Mouse (Mus musculus): ENCODE data around the gene Lypd5. TPM values are rescaled to one million over a fixed set of nuclear protein-coding genes. Genes with fewer than 3 reads are reported as not detected.
"Not testable (repeated sequence)": the region's sequence is repeated elsewhere in the genome, so short reads cannot be mapped to it uniquely, and the experiment has no call there.

Gene Lypd5
- polyA plus RNA-seq, 1 experiment = not detected

DNA sequence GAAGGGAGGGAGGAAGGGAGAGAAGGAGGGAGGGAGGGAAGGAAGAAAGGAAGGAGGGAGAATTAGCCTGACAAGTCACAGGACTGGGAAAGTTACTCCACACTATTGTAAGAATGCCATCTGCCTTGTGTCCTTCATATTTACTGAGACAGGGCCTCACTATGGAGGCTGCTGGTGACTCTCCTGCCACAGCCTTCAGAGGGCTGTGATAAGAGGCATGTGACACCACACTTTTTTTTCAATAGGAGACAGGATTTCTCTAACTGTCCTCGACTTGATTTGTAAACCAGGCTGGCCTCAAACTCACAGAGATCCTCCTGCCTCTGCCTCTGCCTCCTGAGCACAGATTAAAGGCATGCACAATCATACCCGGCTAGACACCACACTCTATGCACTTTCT, 42.7 kb downstream of the Lypd5 start:
- H3K27ac ChIP-seq (ENCODE audit: insufficient read depth, low read depth, low read length) = peak overlapping the region; percentile 86
- peak overlapping the region; percentile 37; the same call in 1 of the 2 replicates for H3K4me3 ChIP-seq (ENCODE audit: insufficient read depth, low read length)
- TF ChIP-seq CTCF (IDR thresholded peaks at IDR 0.05; ENCODE audit: low read depth, low read length) = no peak
- no peak for TF ChIP-seq POLR2A (IDR thresholded peaks at IDR 0.05; ENCODE audit: borderline replicate concordance, low read depth, low read length)
- H3K4me1 ChIP-seq (ENCODE audit: control insufficient read depth, insufficient read depth, low read length) = peaks cover 73% of the 10 kb centered on the region

DNA sequence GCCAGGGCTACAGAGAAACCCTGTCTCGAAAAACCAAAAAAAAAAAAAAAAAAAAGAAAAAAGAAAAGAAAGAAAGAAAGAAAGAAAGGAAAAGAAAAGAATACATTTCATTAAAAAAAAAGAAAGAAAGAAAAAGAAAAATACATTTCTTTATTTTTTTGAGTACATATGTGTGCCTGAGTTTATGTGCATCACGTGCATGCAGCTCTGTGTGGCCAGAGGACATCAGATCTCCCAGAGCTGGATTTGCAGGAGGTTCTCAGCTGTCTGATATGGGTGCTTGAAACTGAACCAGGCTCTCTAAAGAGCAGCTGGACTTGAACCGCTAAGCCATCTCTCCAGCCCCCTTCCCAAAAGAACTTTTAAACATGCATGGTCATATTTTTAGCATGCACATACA, 45.1 kb downstream of the Lypd5 start:
- Histone ChIP-seq H3K27ac (ENCODE audit: insufficient read depth, low read depth, low read length) (peak overlapping the region; percentile 87), H3K4me3 (ENCODE audit: insufficient read depth, low read length) (peak overlapping the region; percentile 54), H3K4me1 (ENCODE audit: control insufficient read depth, insufficient read depth, low read length) (peaks cover 57% of the 10 kb centered on the region)
- TF ChIP-seq POLR2A (IDR thresholded peaks at IDR 0.05; ENCODE audit: borderline replicate concordance, low read depth, low read length) = no peak
- no peak for TF ChIP-seq CTCF (IDR thresholded peaks at IDR 0.05; ENCODE audit: low read depth, low read length)

DNA sequence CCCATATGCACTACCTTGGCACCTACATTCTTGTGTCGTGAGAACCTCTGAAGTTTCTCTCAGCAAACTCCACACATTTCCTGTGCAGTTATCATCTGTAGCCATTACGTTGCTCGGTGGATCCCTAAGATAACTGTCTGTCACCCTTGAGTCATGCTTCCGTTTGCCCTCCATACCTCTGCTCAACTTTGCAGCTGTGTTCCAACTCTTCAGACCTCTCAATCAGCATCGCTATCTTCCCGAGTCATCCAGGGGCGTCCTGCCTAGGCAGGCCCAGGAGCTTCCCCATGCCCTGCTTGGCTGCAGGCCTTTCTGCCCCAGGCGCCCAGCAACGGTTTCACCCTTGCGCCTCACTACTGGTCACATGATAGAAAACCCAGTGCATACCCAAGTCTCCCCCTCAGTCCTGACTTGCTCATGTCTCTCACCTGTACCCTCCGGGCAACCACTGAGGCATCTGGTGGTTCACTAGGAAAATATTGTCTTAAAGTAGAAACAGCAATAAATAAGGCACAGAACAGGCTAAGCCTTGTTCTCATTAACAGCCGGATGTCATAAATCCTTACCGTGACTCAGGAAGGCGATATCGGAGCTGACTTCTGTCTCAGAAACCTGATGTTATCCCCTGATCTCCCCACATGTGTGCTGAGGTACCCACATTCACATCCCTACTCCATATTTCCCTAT, 45.6 kb downstream of the Lypd5 start:
- TF ChIP-seq POLR2A (IDR thresholded peaks at IDR 0.05; ENCODE audit: borderline replicate concordance, low read depth, low read length) = no peak
- Histone ChIP-seq H3K4me3 (ENCODE audit: insufficient read depth, low read length) (peak overlapping the region; percentile 54), H3K4me1 (ENCODE audit: control insufficient read depth, insufficient read depth, low read length) (peaks cover 55% of the 10 kb centered on the region), H3K27ac (ENCODE audit: insufficient read depth, low read depth, low read length) (peak overlapping the region; percentile 87)

DNA sequence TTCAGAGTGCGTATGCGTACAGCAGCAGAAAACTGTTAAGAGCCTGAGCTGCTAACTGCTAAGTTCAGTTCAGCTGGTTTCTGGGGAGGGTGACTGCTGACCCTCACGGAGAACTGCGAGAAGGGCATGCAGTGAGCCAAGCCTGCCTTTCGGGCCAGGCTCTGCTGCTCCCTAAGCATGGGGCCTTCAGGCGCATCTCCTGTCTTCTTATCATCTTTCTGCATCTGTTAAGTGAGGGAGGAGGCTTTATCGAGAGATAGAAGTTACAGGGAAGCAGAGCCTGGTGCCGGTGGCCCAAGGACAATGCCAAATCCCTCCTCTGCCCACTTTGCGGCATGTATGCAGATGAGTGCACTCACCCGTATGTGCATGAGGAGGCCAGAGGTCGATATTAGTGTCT, 47.8 kb downstream of the Lypd5 start:
- no peak overlapping the region for H3K27ac ChIP-seq (ENCODE audit: insufficient read depth, low read depth, low read length)
- TF ChIP-seq POLR2A (IDR thresholded peaks at IDR 0.05; ENCODE audit: borderline replicate concordance, low read depth, low read length) (no peak), CTCF (IDR thresholded peaks at IDR 0.05; ENCODE audit: low read depth, low read length) (no peak)
- no peak overlapping the region for H3K4me3 ChIP-seq (ENCODE audit: insufficient read depth, low read length)
- peaks cover 47% of the 10 kb centered on the region for H3K4me1 ChIP-seq (ENCODE audit: control insufficient read depth, insufficient read depth, low read length)

DNA sequence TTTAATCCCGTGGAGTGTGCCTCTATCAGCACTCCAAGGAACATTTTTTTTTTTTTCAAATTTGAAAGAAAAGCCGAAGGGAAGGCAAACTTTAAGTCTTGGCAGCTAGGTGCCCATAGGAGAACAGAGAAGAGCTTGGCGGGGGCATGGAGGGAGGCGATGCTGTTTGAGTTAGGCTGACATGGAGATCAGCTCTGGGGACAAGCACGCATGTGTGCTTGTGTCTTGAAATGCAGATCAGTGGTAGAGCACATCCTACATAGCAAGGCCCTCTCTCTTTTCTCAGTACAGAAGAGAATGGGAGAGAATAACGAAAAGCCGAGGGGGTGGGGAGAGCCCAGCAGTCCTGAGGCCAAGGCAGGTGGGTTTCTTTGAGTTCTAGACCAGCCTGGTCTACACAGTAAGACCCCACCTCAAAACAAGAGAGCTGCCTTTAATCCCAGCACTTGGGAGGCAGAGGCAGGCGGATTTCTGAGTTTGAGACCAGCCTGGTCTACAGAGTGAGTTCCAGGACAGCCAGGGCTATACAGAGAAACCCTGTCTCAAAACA, 49.4 kb downstream of the Lypd5 start:
- Histone ChIP-seq H3K4me3 (ENCODE audit: insufficient read depth, low read length) (peak overlapping the region; percentile 75), H3K4me1 (ENCODE audit: control insufficient read depth, insufficient read depth, low read length) (peaks cover 33% of the 10 kb centered on the region), H3K27ac (ENCODE audit: insufficient read depth, low read depth, low read length) (peak overlapping the region; percentile 90)
- TF ChIP-seq CTCF (IDR thresholded peaks at IDR 0.05; ENCODE audit: low read depth, low read length) (no peak), POLR2A (IDR thresholded peaks at IDR 0.05; ENCODE audit: borderline replicate concordance, low read depth, low read length) (no peak)

DNA sequence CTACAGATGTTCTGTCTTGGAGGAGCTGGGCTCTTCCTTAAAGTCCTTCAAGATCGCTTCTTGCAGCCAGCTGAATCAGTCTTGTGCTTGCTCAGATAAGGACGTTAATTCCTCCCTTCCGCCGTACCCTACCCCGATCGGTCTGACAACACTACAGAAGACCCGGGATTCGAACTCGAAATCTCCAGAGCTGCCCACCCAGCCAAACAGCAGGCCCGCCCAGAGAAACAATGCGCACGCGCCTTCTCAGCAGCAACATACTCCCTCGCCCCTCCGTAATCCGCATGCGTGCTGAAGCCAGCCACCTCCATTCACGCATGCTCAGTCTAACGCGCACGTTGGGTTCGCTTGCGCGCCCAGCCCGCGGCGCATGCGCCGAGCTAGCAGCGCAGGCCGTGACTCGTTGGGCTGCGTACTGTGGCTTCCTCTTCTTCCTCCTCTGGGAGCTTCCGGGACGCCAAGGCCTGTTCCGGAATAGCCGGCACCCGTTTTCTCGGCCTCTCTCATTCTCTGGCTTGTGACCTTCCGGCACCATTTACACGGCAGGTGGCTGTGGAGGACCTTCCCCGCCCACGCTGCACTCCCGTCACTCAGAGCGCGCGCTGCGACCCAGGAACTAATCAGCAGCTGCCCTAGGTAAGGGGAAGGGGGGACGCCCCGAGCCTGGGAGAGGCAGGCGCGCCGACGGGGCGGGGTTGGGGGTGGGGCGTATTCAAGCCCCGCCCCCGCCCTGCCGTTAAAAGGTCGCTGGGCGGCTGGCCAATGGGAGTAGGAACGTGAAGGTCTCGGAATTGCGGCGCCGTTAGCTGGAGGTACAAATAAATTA, 50.5 kb downstream of the Lypd5 start, which contains the start of gene Smg9:
Smg9 (plus strand) TSS at position 364 of the 826 bp plus-strand sequence.
- Histone ChIP-seq H3K4me1 (ENCODE audit: control insufficient read depth, insufficient read depth, low read length) (peaks cover 26% of the 10 kb centered on the region), H3K27ac (ENCODE audit: insufficient read depth, low read depth, low read length) (peak within 1 kb of the TSS; percentile 95), H3K4me3 (ENCODE audit: insufficient read depth, low read length) (peak within 1 kb of the TSS; percentile 75)
- TF ChIP-seq POLR2A (IDR thresholded peaks at IDR 0.05; ENCODE audit: borderline replicate concordance, low read depth, low read length) (peak; percentile 79), CTCF (IDR thresholded peaks at IDR 0.05; ENCODE audit: low read depth, low read length) (no peak)

DNA sequence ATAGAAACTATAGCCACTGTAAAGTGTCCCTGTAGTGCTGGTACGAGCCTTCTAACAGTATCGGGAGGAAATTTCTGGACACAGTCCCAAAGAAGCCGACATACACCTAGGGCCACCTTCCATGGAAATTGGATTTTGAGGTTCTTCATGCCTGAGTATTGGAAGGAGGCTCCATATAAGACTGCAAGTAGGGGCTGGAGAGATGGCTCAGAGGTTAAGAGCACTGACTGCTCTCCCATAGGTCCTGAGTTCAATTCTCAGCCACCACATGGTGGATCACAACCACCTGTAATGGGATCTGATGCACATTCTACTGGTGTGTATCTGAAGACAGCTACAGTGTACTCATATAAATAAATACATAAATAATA, 51.1 kb downstream of the Lypd5 start:
- no peak for TF ChIP-seq CTCF (IDR thresholded peaks at IDR 0.05; ENCODE audit: low read depth, low read length)
- TF ChIP-seq POLR2A (IDR thresholded peaks at IDR 0.05; ENCODE audit: borderline replicate concordance, low read depth, low read length) = no peak
- Histone ChIP-seq H3K4me1 (ENCODE audit: control insufficient read depth, insufficient read depth, low read length) (peaks cover 26% of the 10 kb centered on the region), H3K27ac (ENCODE audit: insufficient read depth, low read depth, low read length) (peak overlapping the region; percentile 64), H3K4me3 (ENCODE audit: insufficient read depth, low read length) (peak overlapping the region; percentile 65)

DNA sequence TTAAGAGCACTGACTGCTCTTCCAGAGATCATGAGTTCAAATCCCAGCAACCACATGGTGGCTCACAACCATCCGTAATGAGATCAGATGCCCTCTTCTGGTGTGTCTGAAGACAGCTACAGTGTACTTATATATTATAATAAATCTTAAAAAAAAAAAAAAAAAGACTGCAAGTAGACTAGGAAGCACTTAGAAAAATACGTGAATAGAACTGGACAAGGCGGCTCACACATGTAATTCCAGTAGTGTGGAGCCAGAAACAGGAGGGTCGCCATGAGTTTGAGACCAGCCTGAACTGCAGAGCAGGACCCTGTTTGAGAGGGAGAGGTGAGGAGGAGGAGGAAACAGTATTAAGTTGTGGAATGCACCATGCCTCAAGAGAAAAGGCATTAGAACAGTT, 51.5 kb downstream of the Lypd5 start:
- not testable (repeated sequence) for H3K27ac ChIP-seq (ENCODE audit: insufficient read depth, low read depth, low read length)
- Histone ChIP-seq H3K4me3 (ENCODE audit: insufficient read depth, low read length) (peak overlapping the region; percentile 65; the same call in 1 of the 2 replicates), H3K4me1 (ENCODE audit: control insufficient read depth, insufficient read depth, low read length) (peaks cover 22% of the 10 kb centered on the region)

DNA sequence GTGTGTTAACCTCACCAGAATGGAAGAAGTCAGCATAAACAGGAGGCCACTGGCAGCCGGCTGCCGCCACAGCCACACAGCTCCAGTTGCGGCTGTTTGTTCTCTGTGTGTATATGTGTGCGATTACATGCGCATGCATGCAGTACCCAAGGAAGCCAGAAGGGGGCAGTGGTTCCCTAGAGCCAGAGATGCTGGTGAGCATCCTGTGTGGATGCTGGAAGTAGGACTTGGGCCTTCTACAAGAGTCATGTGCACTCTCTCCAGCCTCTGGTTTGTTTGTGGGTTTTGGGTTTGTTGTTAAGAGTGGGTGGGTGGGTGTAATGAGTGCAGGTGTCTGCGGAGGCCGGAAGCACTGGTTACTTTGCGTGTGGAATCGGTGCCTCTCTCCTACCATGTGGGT, 53.9 kb downstream of the Lypd5 start:
- Histone ChIP-seq H3K4me1 (ENCODE audit: control insufficient read depth, insufficient read depth, low read length) (peaks cover 14% of the 10 kb centered on the region), H3K27ac (ENCODE audit: insufficient read depth, low read depth, low read length) (no peak overlapping the region), H3K4me3 (ENCODE audit: insufficient read depth, low read length) (no peak overlapping the region)
- no peak for TF ChIP-seq POLR2A (IDR thresholded peaks at IDR 0.05; ENCODE audit: borderline replicate concordance, low read depth, low read length)
- peak; percentile 55 for TF ChIP-seq CTCF (IDR thresholded peaks at IDR 0.05; ENCODE audit: low read depth, low read length)

Other genes with a start within 250 kb of the Lypd5 start
- gene Zfp112, start 236.9 kb upstream of the Lypd5 start, polyA plus RNA-seq (2012; ENCODE audit: insufficient read depth, insufficient read length, missing spikeins) = 0.38 and 1.2 TPM in 2 replicates
- 6.4 and 7.0 TPM in 2 replicates for gene Zfp235, start 215.0 kb upstream of the Lypd5 start, polyA plus RNA-seq (2012; ENCODE audit: insufficient read depth, insufficient read length, missing spikeins)
- gene Zfp114, start 174.1 kb upstream of the Lypd5 start, polyA plus RNA-seq (2012; ENCODE audit: insufficient read depth, insufficient read length, missing spikeins) = 0.50 TPM in 1 of 2 replicates, not detected in the other
- gene Zfp111, start 137.8 kb upstream of the Lypd5 start, polyA plus RNA-seq (2012; ENCODE audit: insufficient read depth, insufficient read length, missing spikeins) = 7.4 and 8.7 TPM in 2 replicates
- 2.5 and 3.1 TPM in 2 replicates for gene Zfp109, start 111.6 kb upstream of the Lypd5 start, polyA plus RNA-seq (2012; ENCODE audit: insufficient read depth, insufficient read length, missing spikeins)
- gene Zfp108, start 94.4 kb upstream of the Lypd5 start, polyA plus RNA-seq (2012; ENCODE audit: insufficient read depth, insufficient read length, missing spikeins) = 1.9 TPM in 2 replicates
- 1.1 and 1.2 TPM in 2 replicates for gene Zfp93, start 78.8 kb upstream of the Lypd5 start, polyA plus RNA-seq (2012; ENCODE audit: insufficient read depth, insufficient read length, missing spikeins)
- 10.0 and 11.3 TPM in 2 replicates for gene Zfp61, start 48.0 kb upstream of the Lypd5 start, polyA plus RNA-seq (2012; ENCODE audit: insufficient read depth, insufficient read length, missing spikeins)
- gene Zfp94, start 32.5 kb upstream of the Lypd5 start, polyA plus RNA-seq (2012; ENCODE audit: insufficient read depth, insufficient read length, missing spikeins) = 3.5 and 5.3 TPM in 2 replicates
- gene Tescl, start 15.3 kb upstream of the Lypd5 start, polyA plus RNA-seq (2012; ENCODE audit: insufficient read depth, insufficient read length, missing spikeins) = not detected in 2 replicates
- gene Kcnn4, start 21.1 kb downstream of the Lypd5 start, polyA plus RNA-seq (2012; ENCODE audit: insufficient read depth, insufficient read length, missing spikeins) = 50.1 and 51.4 TPM in 2 replicates
- 35.8 and 36.5 TPM in 2 replicates for gene Smg9, start 50.4 kb downstream of the Lypd5 start, polyA plus RNA-seq (2012; ENCODE audit: insufficient read depth, insufficient read length, missing spikeins)
- not detected in 2 replicates for gene Irgc1, start 103.1 kb downstream of the Lypd5 start, polyA plus RNA-seq (2012; ENCODE audit: insufficient read depth, insufficient read length, missing spikeins)
- gene Plaur, start 113.3 kb downstream of the Lypd5 start, polyA plus RNA-seq (2012; ENCODE audit: insufficient read depth, insufficient read length, missing spikeins) = 24.8 and 27.5 TPM in 2 replicates
- gene Cadm4, start 132.8 kb downstream of the Lypd5 start, polyA plus RNA-seq (2012; ENCODE audit: insufficient read depth, insufficient read length, missing spikeins) = not detected in 2 replicates
- 0.69 TPM in 1 of 2 replicates, not detected in the other for gene Zfp428, start 157.8 kb downstream of the Lypd5 start, polyA plus RNA-seq (2012; ENCODE audit: insufficient read depth, insufficient read length, missing spikeins)
- not detected in 2 replicates for gene AC161166.1, start 163.3 kb downstream of the Lypd5 start, polyA plus RNA-seq (2012; ENCODE audit: insufficient read depth, insufficient read length, missing spikeins)
- 6.6 and 8.5 TPM in 2 replicates for gene Irgq, start 181.5 kb downstream of the Lypd5 start, polyA plus RNA-seq (2012; ENCODE audit: insufficient read depth, insufficient read length, missing spikeins)
- gene Pinlyp, start 196.9 kb downstream of the Lypd5 start, polyA plus RNA-seq (2012; ENCODE audit: insufficient read depth, insufficient read length, missing spikeins) = not detected in 2 replicates
- gene Xrcc1, start 197.1 kb downstream of the Lypd5 start, polyA plus RNA-seq (2012; ENCODE audit: insufficient read depth, insufficient read length, missing spikeins) = 54.6 and 58.7 TPM in 2 replicates
- 18.2 and 18.5 TPM in 2 replicates for gene Ethe1, start 238.3 kb downstream of the Lypd5 start, polyA plus RNA-seq (2012; ENCODE audit: insufficient read depth, insufficient read length, missing spikeins)
- gene Zfp575, start 238.4 kb downstream of the Lypd5 start, polyA plus RNA-seq (2012; ENCODE audit: insufficient read depth, insufficient read length, missing spikeins) = not detected in 2 replicates